Mouse (Mus musculus): ENCODE results near the gene Pcolce2.

DNA sequence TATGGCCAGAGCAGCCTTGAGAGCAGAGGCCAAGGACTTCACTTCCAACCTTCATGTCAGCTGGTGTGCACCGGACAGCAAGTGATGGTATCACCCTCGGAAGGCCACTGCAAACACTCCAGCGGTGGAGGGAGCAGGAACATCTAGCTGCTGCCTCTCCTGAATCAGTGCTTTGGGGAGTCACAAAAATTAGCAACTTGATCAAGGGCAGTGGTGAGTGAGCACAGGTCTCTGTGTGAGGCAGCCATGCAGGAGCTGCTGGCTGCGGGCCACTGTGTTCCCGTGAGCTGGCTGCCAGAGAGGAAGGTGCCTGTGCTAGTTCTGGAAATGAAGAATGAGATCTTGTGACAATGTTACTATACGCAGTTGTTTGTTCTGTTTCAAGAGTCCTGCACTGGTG lies 16.0 kb downstream of the Pcolce2 start:
- TF ChIP-seq CTCF (IDR thresholded peaks at IDR 0.05; ENCODE audit: low read depth) (no peak), EP300 (IDR thresholded peaks at IDR 0.05; ENCODE audit: low read depth) (no peak)
